Mouse (Mus musculus) bone marrow, adult 2 months (tissue): ENCODE data around the gene Prkn.

Experiments
- CTCF ChIP-seq: fragments of 200-500 bp; IDR thresholded peaks from 2 replicates; pipeline ENCODE4 v1.5.1; 2011; ENCODE audit warnings: low read length, control low read depth; ENCODE audit not compliant: control insufficient read depth, insufficient read depth
- POLR2A ChIP-seq: fragments of 200-500 bp; IDR thresholded peaks from 2 replicates; pipeline ENCODE4 v1.6.1; 2011; ENCODE audit warnings: low read depth, mild to moderate bottlenecking, control low read depth, low read length, borderline replicate concordance; ENCODE audit not compliant: control insufficient read depth

- TF ChIP-seq CTCF (no peak), POLR2A (no peak)
Measured at GRCm38 (mm10) chr17:11978260-11978821, 1138.2 kb downstream of the Prkn start.
